Mouse (Mus musculus): ENCODE results near the gene Ppp1r16b. TPM values are rescaled to one million over a fixed set of nuclear protein-coding genes. Genes with fewer than 3 reads are reported as not detected.

Gene Ppp1r16b
- polyA plus RNA-seq, 1 experiment from 2014 or later, result 33.3 TPM

DNA sequence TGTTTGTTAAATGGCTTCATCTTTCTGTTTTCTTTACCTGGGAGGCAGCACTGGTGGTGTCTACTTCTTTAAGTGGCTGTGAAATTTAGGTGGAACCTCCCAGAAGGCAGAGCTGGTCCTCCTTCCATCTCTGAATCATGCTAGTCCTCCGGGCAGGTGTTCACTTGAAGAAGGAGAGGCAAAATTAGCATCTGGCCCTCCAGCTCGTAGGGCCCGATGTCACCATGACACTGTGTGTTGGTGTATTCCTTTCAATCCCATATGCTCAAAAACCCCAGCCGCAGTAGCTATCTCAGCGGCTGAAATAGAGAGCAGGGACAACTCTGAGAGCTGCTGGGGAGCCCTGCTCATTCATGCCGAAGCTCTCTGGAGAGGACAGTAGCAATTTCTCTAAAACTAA lies 27.0 kb downstream of the Ppp1r16b start:
- 77% methylated on average over 6 of the region's 6 CpGs for WGBS
- ATAC-seq, result no peak
- Histone ChIP-seq H3K36me3 (ENCODE audit: control insufficient read depth, insufficient read depth) (no peaks in the 10 kb centered on the region), H3K9me3 (ENCODE audit: control insufficient read depth, low read length) (no peaks in the 10 kb centered on the region), H3K4me3 (replicated peaks; ENCODE audit: low read length) (no peak overlapping the region), H3K9ac (replicated peaks; ENCODE audit: low read depth, low read length) (no peak overlapping the region), H3K27me3 (replicated peaks; ENCODE audit: control insufficient read depth, insufficient read depth, low read length) (no peaks in the 10 kb centered on the region), H3K4me1 (replicated peaks; ENCODE audit: control insufficient read depth, insufficient read depth, low read length) (peaks cover 25% of the 10 kb centered on the region), H3K4me2 (ENCODE audit: low read length) (no peak overlapping the region), H3K27ac (ENCODE audit: low read length) (no peak overlapping the region)

- 83% methylated on average over 27 of the region's 27 CpGs for WGBS
- Histone ChIP-seq H3K4me2 (ENCODE audit: low read length) (no peak overlapping the region), H3K4me3 (replicated peaks; ENCODE audit: low read length) (no peak overlapping the region), H3K36me3 (ENCODE audit: control insufficient read depth, insufficient read depth) (no peaks in the 10 kb centered on the region), H3K27ac (ENCODE audit: low read length) (no peak overlapping the region), H3K9ac (replicated peaks; ENCODE audit: low read depth, low read length) (no peak overlapping the region), H3K27me3 (replicated peaks; ENCODE audit: control insufficient read depth, insufficient read depth, low read length) (no peaks in the 10 kb centered on the region), H3K4me1 (replicated peaks; ENCODE audit: control insufficient read depth, insufficient read depth, low read length) (no peaks in the 10 kb centered on the region; the same call in 1 of the 2 replicates), H3K9me3 (ENCODE audit: control insufficient read depth, low read length) (no peaks in the 10 kb centered on the region)
- no peak for ATAC-seq
Measured at GRCm38 (mm10) chr2:158695811-158696210, 30.6 kb downstream of the Ppp1r16b start.

DNA sequence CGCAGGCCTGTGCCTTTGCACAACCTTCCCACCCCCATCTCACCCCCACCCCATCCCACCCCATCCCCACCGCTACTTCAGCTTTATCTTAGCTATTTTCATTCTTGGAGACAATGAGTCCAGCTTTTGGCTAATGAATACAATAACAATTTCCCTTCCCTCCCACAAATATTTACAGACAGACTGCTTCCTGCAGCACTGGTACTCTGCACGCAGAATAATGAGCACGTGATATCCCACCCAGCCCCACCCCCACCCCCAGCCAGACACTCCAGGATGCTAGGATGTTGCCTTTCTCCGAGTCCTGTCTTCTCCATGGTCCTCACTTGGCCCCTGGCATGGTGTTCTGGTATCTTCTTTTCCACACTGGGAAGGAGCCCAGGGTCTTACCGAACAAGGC lies 31.3 kb downstream of the Ppp1r16b start:
- Histone ChIP-seq H3K9me3 (ENCODE audit: control insufficient read depth, low read length) (no peaks in the 10 kb centered on the region), H3K4me1 (replicated peaks; ENCODE audit: control insufficient read depth, insufficient read depth, low read length) (no peaks in the 10 kb centered on the region; the same call in 1 of the 2 replicates), H3K9ac (replicated peaks; ENCODE audit: low read depth, low read length) (no peak overlapping the region), H3K36me3 (ENCODE audit: control insufficient read depth, insufficient read depth) (no peaks in the 10 kb centered on the region), H3K4me2 (ENCODE audit: low read length) (no peak overlapping the region), H3K27me3 (replicated peaks; ENCODE audit: control insufficient read depth, insufficient read depth, low read length) (no peaks in the 10 kb centered on the region), H3K27ac (ENCODE audit: low read length) (no peak overlapping the region), H3K4me3 (replicated peaks; ENCODE audit: low read length) (no peak overlapping the region)
- ATAC-seq, result no peak
- WGBS, result 86% methylated on average over 6 of the region's 6 CpGs

DNA sequence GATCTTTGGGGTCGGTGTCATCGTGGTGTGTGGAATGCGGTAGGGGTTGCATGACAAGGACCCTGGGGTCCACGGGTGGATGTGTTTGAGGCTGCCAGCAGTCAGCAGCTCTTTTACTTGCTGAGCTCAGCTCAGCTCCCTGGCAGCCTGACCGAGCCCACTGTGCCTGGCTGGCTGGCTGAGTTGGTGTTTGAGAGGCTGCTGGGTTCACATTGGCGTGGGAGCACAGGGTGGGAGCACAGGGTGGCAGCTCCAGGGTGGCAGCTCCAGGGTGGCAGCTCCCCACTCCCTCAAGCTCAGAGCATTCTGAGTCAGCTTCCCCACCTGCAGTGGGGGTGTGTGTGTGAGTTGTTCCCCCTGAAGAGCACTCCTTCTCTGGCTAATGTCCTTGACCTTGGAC lies 34.7 kb downstream of the Ppp1r16b start:
- 88% methylated on average over 6 of the region's 6 CpGs for WGBS
- no peaks in the 10 kb centered on the region for H3K9me3 ChIP-seq (ENCODE audit: control insufficient read depth, low read length)
- H3K4me1 ChIP-seq (replicated peaks; ENCODE audit: control insufficient read depth, insufficient read depth, low read length), result no peaks in the 10 kb centered on the region
- H3K27ac ChIP-seq (ENCODE audit: low read length), result no peak overlapping the region
- no peaks in the 10 kb centered on the region for H3K36me3 ChIP-seq (ENCODE audit: control insufficient read depth, insufficient read depth)
- H3K4me2 ChIP-seq (ENCODE audit: low read length), result no peak overlapping the region
- no peaks in the 10 kb centered on the region for H3K27me3 ChIP-seq (replicated peaks; ENCODE audit: control insufficient read depth, insufficient read depth, low read length)
- H3K4me3 ChIP-seq (replicated peaks; ENCODE audit: low read length), result no peak overlapping the region
- no peak overlapping the region for H3K9ac ChIP-seq (replicated peaks; ENCODE audit: low read depth, low read length)
- no peak for ATAC-seq

DNA sequence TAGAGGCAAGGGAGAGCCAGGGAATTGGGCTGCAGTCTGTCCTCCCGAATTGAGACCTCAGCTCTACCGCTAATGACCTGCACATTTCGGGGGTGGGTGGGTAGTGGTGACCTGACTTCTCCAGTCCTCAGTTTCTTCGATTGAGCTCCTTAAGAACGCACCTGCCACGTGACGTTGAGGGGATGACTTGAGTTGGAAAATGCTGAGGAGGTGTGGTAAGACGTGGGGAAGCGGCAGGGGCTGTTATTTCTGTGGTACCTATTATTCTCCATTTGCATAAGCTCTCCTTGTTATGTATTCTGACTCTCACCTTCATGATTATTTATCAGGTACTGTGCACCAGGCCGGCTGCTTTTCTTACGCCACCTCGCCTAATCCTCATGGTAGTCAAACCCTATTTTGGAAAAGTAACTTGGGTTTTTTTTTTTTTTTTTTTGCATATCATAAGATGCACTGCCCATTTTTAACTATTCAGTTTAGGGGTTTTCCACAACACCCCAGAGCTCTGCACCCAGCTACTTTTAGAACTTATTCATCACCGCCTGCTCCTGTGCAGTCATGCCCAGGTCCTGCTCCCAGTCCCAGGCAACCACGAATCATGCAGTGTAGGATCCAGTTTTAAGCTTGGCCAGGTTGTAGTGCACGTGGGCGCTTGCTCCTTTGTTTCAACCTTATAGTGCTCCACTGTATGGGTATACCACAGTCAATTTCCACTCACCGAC lies 35.5 kb downstream of the Ppp1r16b start:
- Histone ChIP-seq H3K4me2 (ENCODE audit: low read length) (no peak overlapping the region), H3K4me1 (replicated peaks; ENCODE audit: control insufficient read depth, insufficient read depth, low read length) (no peaks in the 10 kb centered on the region), H3K9ac (replicated peaks; ENCODE audit: low read depth, low read length) (no peak overlapping the region), H3K27ac (ENCODE audit: low read length) (no peak overlapping the region), H3K27me3 (replicated peaks; ENCODE audit: control insufficient read depth, insufficient read depth, low read length) (no peaks in the 10 kb centered on the region), H3K4me3 (replicated peaks; ENCODE audit: low read length) (no peak overlapping the region), H3K9me3 (ENCODE audit: control insufficient read depth, low read length) (no peaks in the 10 kb centered on the region), H3K36me3 (ENCODE audit: control insufficient read depth, insufficient read depth) (no peaks in the 10 kb centered on the region)
- ATAC-seq, result no peak
- 79% methylated on average over 17 of the region's 17 CpGs for WGBS

DNA sequence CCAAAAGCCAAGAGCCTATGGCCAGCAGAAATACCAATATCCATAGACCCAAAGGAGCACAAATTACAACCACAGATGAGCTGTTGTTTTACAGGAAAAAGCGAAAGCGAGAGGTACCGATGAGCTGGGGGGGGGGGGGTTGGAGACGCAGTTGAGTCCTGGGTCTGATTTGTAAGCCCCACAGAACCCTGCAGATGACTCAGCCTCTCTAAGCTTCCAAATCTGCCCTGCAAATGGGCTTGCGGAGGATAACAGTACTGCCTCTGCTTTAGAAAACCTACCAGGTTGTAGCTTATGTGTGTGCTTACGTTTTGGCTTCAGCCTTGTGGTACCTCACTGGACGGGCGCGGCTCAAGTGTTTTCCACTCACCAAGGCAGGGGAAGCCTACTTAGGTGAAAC lies 36.3 kb downstream of the Ppp1r16b start:
- Histone ChIP-seq H3K9me3 (ENCODE audit: control insufficient read depth, low read length) (no peaks in the 10 kb centered on the region), H3K4me3 (replicated peaks; ENCODE audit: low read length) (no peak overlapping the region), H3K4me2 (ENCODE audit: low read length) (no peak overlapping the region), H3K4me1 (replicated peaks; ENCODE audit: control insufficient read depth, insufficient read depth, low read length) (no peaks in the 10 kb centered on the region), H3K27me3 (replicated peaks; ENCODE audit: control insufficient read depth, insufficient read depth, low read length) (no peaks in the 10 kb centered on the region), H3K9ac (replicated peaks; ENCODE audit: low read depth, low read length) (no peak overlapping the region), H3K27ac (ENCODE audit: low read length) (no peak overlapping the region), H3K36me3 (ENCODE audit: control insufficient read depth, insufficient read depth) (no peaks in the 10 kb centered on the region)
- ATAC-seq, result no peak
- 97% methylated on average over 9 of the region's 9 CpGs for WGBS

DNA sequence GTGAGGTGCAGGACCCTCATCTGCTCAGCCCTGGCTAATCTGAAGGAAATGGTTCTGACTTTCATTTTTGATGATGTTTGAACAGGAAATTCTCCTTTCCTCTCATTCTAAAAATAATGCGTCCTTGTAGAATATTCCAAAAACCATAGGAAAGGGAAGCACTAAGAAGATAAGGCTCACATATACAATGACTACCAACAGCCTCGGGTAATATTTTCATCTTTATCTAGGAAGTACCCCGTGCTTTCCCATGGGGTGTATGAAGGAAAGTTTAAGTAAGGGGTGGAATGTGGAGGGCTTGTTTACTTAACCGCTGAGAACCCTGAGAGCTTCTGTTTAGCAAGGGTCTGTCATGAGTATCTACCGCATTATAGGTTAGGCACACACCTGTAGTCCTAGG lies 37.0 kb downstream of the Ppp1r16b start:
- H3K4me1 ChIP-seq (replicated peaks; ENCODE audit: control insufficient read depth, insufficient read depth, low read length), result no peaks in the 10 kb centered on the region
- H3K27ac ChIP-seq (ENCODE audit: low read length), result no peak overlapping the region
- no peaks in the 10 kb centered on the region for H3K36me3 ChIP-seq (ENCODE audit: control insufficient read depth, insufficient read depth)
- H3K27me3 ChIP-seq (replicated peaks; ENCODE audit: control insufficient read depth, insufficient read depth, low read length), result no peaks in the 10 kb centered on the region
- WGBS, result 89% methylated on average over 5 of the region's 5 CpGs
- no peak for ATAC-seq
- H3K4me2 ChIP-seq (ENCODE audit: low read length), result no peak overlapping the region
- H3K9ac ChIP-seq (replicated peaks; ENCODE audit: low read depth, low read length), result no peak overlapping the region
- no peaks in the 10 kb centered on the region for H3K9me3 ChIP-seq (ENCODE audit: control insufficient read depth, low read length)
- H3K4me3 ChIP-seq (replicated peaks; ENCODE audit: low read length), result no peak overlapping the region

GRCm38 (mm10) chr2:158704720-158705119 lies 39.5 kb downstream of the Ppp1r16b start:
- 76% methylated on average over 3 of the region's 3 CpGs for WGBS

DNA sequence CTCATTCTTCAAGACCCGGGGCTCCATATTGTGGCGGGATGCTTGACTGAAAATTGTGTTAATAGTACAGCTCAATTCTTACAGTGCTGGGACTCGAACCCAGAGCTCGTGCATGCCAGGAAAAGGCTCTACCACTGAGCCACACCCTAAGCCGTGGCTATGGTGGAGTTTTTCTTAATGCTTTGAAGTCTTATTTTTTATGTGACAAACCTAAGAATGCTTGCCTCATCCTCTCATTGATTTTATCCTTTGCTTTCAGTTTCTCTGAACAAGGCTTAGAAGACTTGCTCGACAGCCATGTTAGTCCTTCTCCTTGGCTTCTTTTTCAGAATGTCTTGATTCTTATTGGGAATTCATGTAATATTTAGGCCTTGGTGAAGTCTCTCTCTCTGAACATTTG lies 40.3 kb downstream of the Ppp1r16b start:
- 91% methylated on average over 6 of the region's 6 CpGs for WGBS

More at GRCm38 (mm10) chr2:158704720-158705119, 39.5 kb downstream of the Ppp1r16b start:
- Histone ChIP-seq H3K9ac (replicated peaks; ENCODE audit: low read depth, low read length) (no peak overlapping the region), H3K9me3 (ENCODE audit: control insufficient read depth, low read length) (no peaks in the 10 kb centered on the region), H3K4me2 (ENCODE audit: low read length) (no peak overlapping the region), H3K4me3 (replicated peaks; ENCODE audit: low read length) (no peak overlapping the region), H3K27me3 (replicated peaks; ENCODE audit: control insufficient read depth, insufficient read depth, low read length) (no peaks in the 10 kb centered on the region), H3K27ac (ENCODE audit: low read length) (no peak overlapping the region), H3K4me1 (replicated peaks; ENCODE audit: control insufficient read depth, insufficient read depth, low read length) (no peaks in the 10 kb centered on the region), H3K36me3 (ENCODE audit: control insufficient read depth, insufficient read depth) (no peaks in the 10 kb centered on the region)
- no peak for ATAC-seq

More for the DNA sequence above, 40.3 kb downstream of the Ppp1r16b start:
- Histone ChIP-seq H3K4me2 (ENCODE audit: low read length) (no peak overlapping the region), H3K4me3 (replicated peaks; ENCODE audit: low read length) (no peak overlapping the region), H3K27ac (ENCODE audit: low read length) (no peak overlapping the region), H3K9me3 (ENCODE audit: control insufficient read depth, low read length) (no peaks in the 10 kb centered on the region), H3K27me3 (replicated peaks; ENCODE audit: control insufficient read depth, insufficient read depth, low read length) (no peaks in the 10 kb centered on the region), H3K4me1 (replicated peaks; ENCODE audit: control insufficient read depth, insufficient read depth, low read length) (no peaks in the 10 kb centered on the region), H3K9ac (replicated peaks; ENCODE audit: low read depth, low read length) (no peak overlapping the region), H3K36me3 (ENCODE audit: control insufficient read depth, insufficient read depth) (no peaks in the 10 kb centered on the region)
- no peak for ATAC-seq

Data from forebrain, embryonic 16.5 days (tissue).